Mouse (Mus musculus) stomach, embryonic 16.5 days (tissue): ENCODE results near the gene Exosc7. TPM values are rescaled to one million over a fixed set of nuclear protein-coding genes. Genes with fewer than 3 reads are reported as not detected.

ENCODE experiments used
- ATAC-seq: fragments of 200-750 bp; cut with Nextera tagmentation; 2 replicates; pipeline ENCODE4 v1.8.0; 2017; ENCODE audit warnings: moderate number of reproducible peaks, moderate TSS enrichment; ENCODE audit not compliant: insufficient read depth, low FRiP score
- H3K27ac ChIP-seq: fragments of 300-500 bp; sonication (generic); 2 replicates; pipeline ENCODE4 v1.5.1; 2014; ENCODE audit warnings: low read length
- H3K27me3 ChIP-seq: fragments of 300-500 bp; sonication (generic); 2 replicates; pipeline ENCODE4 v1.6.1; 2014; ENCODE audit warnings: low read length, control low read depth, mixed read lengths; ENCODE audit not compliant: control insufficient read depth, insufficient read depth
- H3K36me3 ChIP-seq: fragments of 300-500 bp; sonication (generic); 2 replicates; pipeline ENCODE4 v1.6.1; 2014; ENCODE audit warnings: low read length; ENCODE audit not compliant: control insufficient read depth, insufficient read depth
- H3K4me1 ChIP-seq: fragments of 300-500 bp; sonication (generic); 2 replicates; pipeline ENCODE4 v1.6.1; 2014; ENCODE audit warnings: low read length, control low read depth, mixed read lengths; ENCODE audit not compliant: control insufficient read depth, insufficient read depth
- H3K4me2 ChIP-seq: fragments of 300-500 bp; sonication (generic); 2 replicates; pipeline ENCODE4 v1.6.1; 2014; ENCODE audit warnings: low read depth, low read length, mixed read lengths
- H3K4me3 ChIP-seq: fragments of 300-500 bp; sonication (generic); replicated peaks from 2 replicates; pipeline ENCODE4 v1.5.1; 2014; ENCODE audit warnings: mild to moderate bottlenecking, low read length
- H3K9ac ChIP-seq: fragments of 300-500 bp; sonication (generic); 2 replicates; pipeline ENCODE4 v1.6.1; 2014; ENCODE audit warnings: low read length
- H3K9me3 ChIP-seq: fragments of 300-500 bp; sonication (generic); replicated peaks from 2 replicates; pipeline ENCODE4 v1.6.1; 2016; ENCODE audit warnings: low read length, control low read depth; ENCODE audit not compliant: control insufficient read depth
- WGBS: fragments of 180-500 bp; shearing (Covaris S2); extraction: QIAGEN DNeasy Blood & Tissue Kit; methylation state at CpG from one replicate; pipeline ENCODE4 v1.1.7; 2014; 5-methylcytosine and 5-hydroxymethylcytosine counted together
- polyA plus RNA-seq: library from polyadenylated mRNA; unstranded; fragments of >200 nt; fragmentation: Nextera tagmentation; extraction: Ambion mirVana; gene quantifications from 2 replicates; pipeline ENCODE4 v1.2.1, GENCODE M21; 2015

The Exosc7 gene
- polyA plus RNA-seq, 1 experiment from 2014 or later: 112 TPM

DNA sequence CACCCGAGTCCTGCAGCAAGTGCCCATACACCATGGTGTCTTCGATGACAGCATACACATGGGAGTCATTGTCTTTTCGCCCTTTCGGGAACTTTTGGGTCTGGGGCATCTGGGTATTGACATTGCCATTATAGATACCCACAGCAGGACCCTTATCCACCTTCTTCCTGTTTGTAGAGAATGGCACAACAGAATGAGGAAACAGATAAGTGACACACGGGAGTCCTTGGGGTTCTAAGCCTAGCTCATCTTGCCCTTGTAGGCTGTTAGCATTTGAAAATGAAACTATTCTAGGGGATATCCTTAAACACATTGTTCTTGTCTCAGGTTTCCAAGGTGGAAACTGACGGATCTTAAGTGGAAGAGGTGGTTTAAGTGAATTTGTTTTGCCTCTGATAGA lies 60.7 kb downstream of the Exosc7 start:
- 81% methylated on average over 6 of the region's 6 CpGs for WGBS
- no peak overlapping the region for H3K27ac ChIP-seq
- H3K9ac ChIP-seq: no peak overlapping the region
- no peak overlapping the region for H3K4me3 ChIP-seq
- ATAC-seq: no peak
- no peak overlapping the region for H3K4me2 ChIP-seq
- H3K36me3 ChIP-seq: no peaks in the 10 kb centered on the region
- no peaks in the 10 kb centered on the region for H3K27me3 ChIP-seq
- no peaks in the 10 kb centered on the region for H3K4me1 ChIP-seq
- no peaks in the 10 kb centered on the region for H3K9me3 ChIP-seq

DNA sequence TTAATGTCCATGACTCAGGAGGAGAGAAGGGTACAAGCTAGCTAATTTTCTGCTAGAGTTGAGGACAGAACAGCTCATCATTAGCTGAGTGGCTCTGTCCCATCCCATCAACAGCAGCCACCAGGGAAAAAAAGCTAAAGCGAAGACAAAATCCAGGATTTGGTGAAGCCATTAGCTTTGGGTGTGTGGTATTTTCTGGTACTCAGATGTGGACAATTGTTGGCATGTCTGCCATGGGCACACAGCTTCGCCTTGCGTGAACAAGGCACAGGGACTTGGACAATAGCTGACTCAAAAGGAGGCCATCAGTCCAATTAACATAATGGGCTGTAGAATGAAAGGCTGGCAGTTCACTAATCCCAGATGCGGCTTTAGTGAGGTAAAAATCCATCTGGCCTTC lies 61.3 kb downstream of the Exosc7 start:
- 88% methylated on average over 4 of the region's 4 CpGs for WGBS
- H3K9me3 ChIP-seq: no peaks in the 10 kb centered on the region
- no peak for ATAC-seq
- no peaks in the 10 kb centered on the region for H3K36me3 ChIP-seq
- no peaks in the 10 kb centered on the region for H3K27me3 ChIP-seq
- H3K4me1 ChIP-seq: no peaks in the 10 kb centered on the region
- no peak overlapping the region for H3K4me2 ChIP-seq
- no peak overlapping the region for H3K4me3 ChIP-seq
- H3K27ac ChIP-seq: no peak overlapping the region; the same call in 1 of the 2 replicates
- no peak overlapping the region for H3K9ac ChIP-seq

DNA sequence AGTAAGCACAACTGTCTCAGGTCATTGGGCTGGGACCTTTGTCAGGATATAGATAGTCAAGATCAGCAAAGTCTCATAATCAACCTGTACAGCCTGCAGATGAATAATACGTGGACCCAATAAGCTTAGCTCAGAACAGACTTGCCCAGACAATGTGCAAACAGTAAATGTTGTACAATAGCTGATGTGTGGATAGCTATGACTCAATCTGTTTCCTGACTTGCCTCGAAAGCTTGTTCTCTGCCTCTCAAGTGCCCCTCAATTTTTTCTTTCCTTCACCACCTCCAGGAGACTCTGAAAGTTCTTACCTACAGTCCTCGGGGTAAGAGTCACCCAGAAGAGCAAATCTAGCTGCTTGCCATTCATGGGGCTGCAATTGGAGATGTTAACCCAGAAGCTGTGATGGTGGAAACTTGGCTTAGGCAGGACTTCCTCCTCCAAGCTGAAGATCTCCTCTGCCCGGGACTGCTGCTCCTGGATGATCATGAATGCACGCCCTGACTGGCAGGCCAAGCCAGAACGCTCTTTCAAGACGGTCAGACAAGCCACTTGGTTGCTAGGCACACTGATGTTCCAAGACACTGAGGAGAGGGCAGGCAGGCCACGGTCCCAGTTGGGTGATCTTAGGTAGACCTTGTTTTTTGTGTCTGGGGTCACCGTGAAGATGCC lies 64.5 kb downstream of the Exosc7 start:
- no peak overlapping the region for H3K9ac ChIP-seq
- H3K27me3 ChIP-seq: no peaks in the 10 kb centered on the region
- no peak overlapping the region for H3K4me3 ChIP-seq
- WGBS: 79% methylated on average over 9 of the region's 9 CpGs
- no peaks in the 10 kb centered on the region for H3K9me3 ChIP-seq
- H3K4me2 ChIP-seq: no peak overlapping the region
- peak overlapping the region; percentile 56 for H3K27ac ChIP-seq
- no peaks in the 10 kb centered on the region for H3K4me1 ChIP-seq
- no peak for ATAC-seq
- no peaks in the 10 kb centered on the region for H3K36me3 ChIP-seq

DNA sequence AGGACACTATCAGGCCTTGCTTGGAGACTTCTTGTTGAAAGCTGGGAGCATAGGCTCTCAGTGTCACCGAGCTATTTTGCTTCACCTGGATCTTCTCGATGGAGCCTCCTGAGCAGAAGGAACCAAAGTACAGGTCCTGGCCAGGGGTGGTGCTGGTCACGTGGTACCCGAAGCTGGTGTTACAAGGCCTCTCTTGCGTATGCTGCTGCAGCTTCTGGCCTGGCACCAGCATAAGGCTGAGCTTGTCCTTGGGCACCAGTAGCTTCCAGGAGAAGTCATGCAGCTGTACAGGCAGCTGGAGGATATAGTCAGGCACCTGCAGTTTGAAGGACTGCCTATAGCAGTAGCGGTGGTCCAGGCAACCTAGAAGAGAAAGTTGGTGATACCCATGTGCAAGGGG lies 67.0 kb downstream of the Exosc7 start:
- Histone ChIP-seq H3K4me1 (no peaks in the 10 kb centered on the region), H3K4me2 (no peak overlapping the region), H3K27ac (no peak overlapping the region), H3K36me3 (0 out of 2 replicates have a peak, but pooled peaks cover 3% of the 10 kb centered on the region), H3K4me3 (no peak overlapping the region), H3K9ac (no peak overlapping the region), H3K27me3 (no peaks in the 10 kb centered on the region), H3K9me3 (no peaks in the 10 kb centered on the region)
- WGBS: 90% methylated on average over 6 of the region's 6 CpGs
- no peak for ATAC-seq

DNA sequence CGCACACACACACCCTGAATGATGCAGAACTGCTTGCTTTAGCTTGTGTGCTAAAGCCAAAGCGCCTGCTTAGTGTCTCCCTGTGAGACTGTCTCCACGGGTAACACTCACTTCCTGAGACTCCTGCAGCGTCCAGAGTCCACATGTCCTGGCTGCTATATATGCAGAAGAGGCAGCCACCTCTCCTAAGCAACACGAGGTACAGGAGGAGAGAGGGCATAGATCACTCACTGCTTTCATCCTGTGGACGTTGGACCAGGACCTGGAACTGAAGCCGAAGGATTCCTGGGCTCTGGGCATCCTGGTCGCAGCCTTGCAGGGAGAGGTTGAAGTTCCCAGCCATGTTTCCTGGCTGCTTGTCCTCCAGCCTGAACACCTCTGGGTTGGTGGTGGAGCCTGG lies 70.2 kb downstream of the Exosc7 start:
- Histone ChIP-seq H3K9ac (no peak overlapping the region), H3K9me3 (no peaks in the 10 kb centered on the region), H3K4me2 (no peak overlapping the region), H3K27me3 (no peaks in the 10 kb centered on the region), H3K36me3 (0 out of 2 replicates have a peak, but pooled peaks cover 3% of the 10 kb centered on the region), H3K27ac (no peak overlapping the region), H3K4me3 (no peak overlapping the region), H3K4me1 (no peaks in the 10 kb centered on the region)
- no peak for ATAC-seq
- WGBS: 71% methylated on average over 8 of the region's 8 CpGs

DNA sequence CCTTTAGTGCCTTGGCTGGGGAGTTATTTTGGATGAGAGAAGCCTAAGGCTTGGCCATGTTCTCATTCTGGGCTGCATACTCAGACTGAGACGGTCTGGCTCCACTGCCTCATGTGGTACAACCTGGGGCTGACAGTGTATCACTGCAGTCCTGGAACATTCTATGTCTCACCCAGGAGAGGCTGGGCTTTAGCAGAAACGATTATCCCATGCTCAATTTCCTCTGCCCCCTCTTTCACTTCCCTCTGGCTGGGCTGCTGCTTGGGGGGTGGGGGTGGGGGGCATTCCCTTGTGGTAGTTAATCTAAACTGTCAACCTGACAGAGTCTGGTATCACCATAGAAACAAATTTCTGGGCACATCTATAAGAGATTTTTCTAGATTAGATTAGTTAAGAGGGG lies 72.5 kb downstream of the Exosc7 start:
- H3K27me3 ChIP-seq: no peaks in the 10 kb centered on the region

More for the DNA sequence above, 72.5 kb downstream of the Exosc7 start:
- no peak overlapping the region for H3K4me3 ChIP-seq
- ATAC-seq: no peak
- no peak overlapping the region for H3K9ac ChIP-seq
- WGBS: 47% methylated on average over 2 of the region's 2 CpGs
- H3K27ac ChIP-seq: no peak overlapping the region
- H3K4me1 ChIP-seq: no peaks in the 10 kb centered on the region
- no peak overlapping the region for H3K4me2 ChIP-seq
- no peaks in the 10 kb centered on the region for H3K9me3 ChIP-seq
- 0 out of 2 replicates have a peak, but pooled peaks cover 3% of the 10 kb centered on the region for H3K36me3 ChIP-seq

Other genes starting within 250 kb of the Exosc7 start
- 70.9 and 79.6 TPM in 2 replicates for gene Zfp445, start 247.2 kb upstream of the Exosc7 start, polyA plus RNA-seq
- 4.8 and 4.9 TPM in 2 replicates for gene Zkscan7, start 227.5 kb upstream of the Exosc7 start, polyA plus RNA-seq
- 12.0 and 12.6 TPM in 2 replicates for gene Zfp105, start 190.1 kb upstream of the Exosc7 start, polyA plus RNA-seq
- gene 1110059G10Rik, start 162.2 kb upstream of the Exosc7 start, polyA plus RNA-seq: 27.4 and 32.7 TPM in 2 replicates
- 32.0 and 36.2 TPM in 2 replicates for gene Kif15, start 162.2 kb upstream of the Exosc7 start, polyA plus RNA-seq
- 18.7 and 20.7 TPM in 2 replicates for gene Tmem42, start 91.9 kb upstream of the Exosc7 start, polyA plus RNA-seq
- 0.48 and 0.50 TPM in 2 replicates for gene Tgm4, start 78.5 kb upstream of the Exosc7 start, polyA plus RNA-seq
- 73.4 and 78.5 TPM in 2 replicates for gene Zdhhc3, start within 50 bp of the Exosc7 start, polyA plus RNA-seq
- 1.8 and 2.5 TPM in 2 replicates for gene Clec3b, start 37.7 kb downstream of the Exosc7 start, polyA plus RNA-seq
- gene Cdcp1, start 102.8 kb downstream of the Exosc7 start, polyA plus RNA-seq: 14.5 and 18.6 TPM in 2 replicates
- 4.1 and 4.4 TPM in 2 replicates for gene Tmem158, start 147.5 kb downstream of the Exosc7 start, polyA plus RNA-seq